Mouse (Mus musculus) liver, embryonic 11.5 days (tissue): Measurements from ENCODE around the gene Gm21708. TPM values are rescaled to one million over a fixed set of nuclear protein-coding genes. Genes with fewer than 3 reads are reported as not detected.
"Not testable (repeated sequence)": the region's sequence is repeated elsewhere in the genome, so short reads cannot be mapped to it uniquely, and the experiment has no call there.

ENCODE experiments used
- ATAC-seq: fragments of 200-750 bp; cut with Nextera tagmentation; replicated peaks from 2 replicates; pipeline ENCODE4 v1.8.0; 2017; ENCODE audit warnings: moderate number of reproducible peaks, mild to moderate bottlenecking, moderate TSS enrichment, moderate library complexity; ENCODE audit not compliant: low FRiP score
- DNase-seq: peaks from one replicate; pipeline ENCODE4 v3.0.0-alpha.2; 2017; ENCODE audit warnings: low spot score
- H3K27ac ChIP-seq: fragments of 300-500 bp; sonication (generic); 2 replicates; pipeline ENCODE4 v1.5.1; 2014; ENCODE audit warnings: mild to moderate bottlenecking, low read depth, low read length, control low read depth
- H3K27me3 ChIP-seq: fragments of 300-500 bp; sonication (generic); replicated peaks from 2 replicates; pipeline ENCODE4 v1.6.1; 2014; ENCODE audit warnings: low read length, mixed read lengths; ENCODE audit not compliant: control insufficient read depth, insufficient read depth
- H3K36me3 ChIP-seq: fragments of 300-500 bp; sonication (generic); 2 replicates; pipeline ENCODE4 v1.6.1; 2014; ENCODE audit warnings: mild to moderate bottlenecking, low read length, moderate library complexity, mixed read lengths; ENCODE audit not compliant: control insufficient read depth, insufficient read depth
- H3K4me1 ChIP-seq: fragments of 300-500 bp; sonication (generic); replicated peaks from 2 replicates; pipeline ENCODE4 v1.6.1; 2014; ENCODE audit warnings: low read length, mixed read lengths; ENCODE audit not compliant: control insufficient read depth, insufficient read depth
- H3K4me2 ChIP-seq: fragments of 300-500 bp; sonication (generic); 2 replicates; pipeline ENCODE4 v1.6.1; 2014; ENCODE audit warnings: mild to moderate bottlenecking, control low read depth, moderate library complexity
- H3K4me3 ChIP-seq: fragments of 300-500 bp; sonication (generic); 2 replicates; pipeline ENCODE4 v1.5.1; 2014; ENCODE audit warnings: low read depth, low read length, control low read depth
- H3K9ac ChIP-seq: fragments of 300-500 bp; sonication (generic); 2 replicates; pipeline ENCODE4 v1.6.1; 2014; ENCODE audit warnings: low read depth, low read length, control low read depth
- H3K9me3 ChIP-seq: fragments of 300-500 bp; sonication (generic); 2 replicates; pipeline ENCODE4 v1.6.1; 2016; ENCODE audit warnings: low read length, inconsistent platforms, mixed read lengths; ENCODE audit not compliant: control insufficient read depth
- WGBS: fragments of 180-500 bp; shearing (Covaris S2); extraction: QIAGEN DNeasy Blood & Tissue Kit; methylation state at CpG from one replicate; pipeline ENCODE4 v1.1.7; 2014; 5-methylcytosine and 5-hydroxymethylcytosine counted together
- polyA plus RNA-seq: library from polyadenylated mRNA; unstranded; fragments of >200 nt; fragmentation: Nextera tagmentation; extraction: Ambion mirVana; gene quantifications from 2 replicates; pipeline ENCODE4 v1.2.1, GENCODE M21; 2014

Gm21708 gene
- not detected in 2 replicates for polyA plus RNA-seq

DNA sequence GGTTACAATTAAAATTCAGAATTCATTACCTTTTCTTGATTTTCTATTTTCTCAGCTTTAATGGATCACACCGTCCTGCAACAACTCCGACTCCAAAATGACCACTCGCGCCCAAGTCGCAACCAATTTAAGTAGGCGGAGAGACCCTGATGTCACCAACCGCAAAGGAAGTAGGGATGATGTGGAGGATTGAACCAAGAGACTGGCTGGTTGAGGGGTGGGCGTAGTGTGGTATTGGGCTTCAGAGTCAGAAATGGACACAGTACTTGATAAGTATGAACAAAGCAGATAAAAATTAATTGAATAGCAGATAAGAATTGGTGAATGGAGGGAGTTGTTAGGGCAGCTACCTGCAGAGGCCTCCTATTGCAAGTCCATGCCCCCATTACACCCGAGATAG is at the start of gene Gm21708, which contains the start of gene Gm21704:
TSS of gene Gm21708 (minus strand) at position 101 of the 400 bp plus-strand sequence.
TSS of gene Gm21704 (minus strand) at position 101 of the 400 bp plus-strand sequence.
- not testable (repeated sequence) for DNase-seq, H3K4me3 ChIP-seq, ATAC-seq, H3K4me2 ChIP-seq, H3K36me3 ChIP-seq, H3K9me3 ChIP-seq, H3K27ac ChIP-seq, H3K4me1 ChIP-seq, H3K27me3 ChIP-seq, H3K9ac ChIP-seq
- no CpG with 5 or more reads among the region's 9 CpGs for WGBS

Other genes starting within 250 kb of the Gm21708 start
- gene Gm21677, start 103.7 kb downstream of the Gm21708 start, polyA plus RNA-seq = not detected in 2 replicates
- not detected in 2 replicates for gene Gm21693, start 64.8 kb downstream of the Gm21708 start, polyA plus RNA-seq
- gene Gm21704, start within 50 bp of the Gm21708 start, polyA plus RNA-seq = not detected in 2 replicates